Mouse (Mus musculus) lung, postnatal 0 days (tissue): ENCODE data around the gene Olfr554. TPM values are rescaled to one million over a fixed set of nuclear protein-coding genes. Genes with fewer than 3 reads are reported as not detected.
"Not testable (repeated sequence)": the region's sequence is repeated elsewhere in the genome, so short reads cannot be mapped to it uniquely, and the experiment has no call there.

Source experiments
- ATAC-seq: fragments of 200-750 bp; cut with Nextera tagmentation; 2 replicates; pipeline ENCODE4 v1.8.0; 2017; ENCODE audit warnings: moderate library complexity
- DNase-seq: peaks from one replicate; pipeline ENCODE4 v3.0.0-alpha.2; 2016; ENCODE audit warnings: low spot score
- H3K27ac ChIP-seq: fragments of 300-500 bp; sonication (generic); 2 replicates; pipeline ENCODE4 v1.5.1; 2014; ENCODE audit warnings: antibody characterized with exemption, mild to moderate bottlenecking, low read length, mixed read lengths
- H3K27me3 ChIP-seq: fragments of 300-500 bp; sonication (generic); replicated peaks from 2 replicates; pipeline ENCODE4 v1.6.1; 2014; ENCODE audit warnings: low read length, mixed read lengths; ENCODE audit not compliant: insufficient read depth
- H3K36me3 ChIP-seq: fragments of 300-500 bp; sonication (generic); 2 replicates; pipeline ENCODE4 v1.6.1; 2014; ENCODE audit warnings: low read length, mixed read lengths; ENCODE audit not compliant: insufficient read depth
- H3K4me1 ChIP-seq: fragments of 300-500 bp; sonication (generic); 2 replicates; pipeline ENCODE4 v1.6.1; 2014; ENCODE audit warnings: antibody characterized with exemption, low read depth, low read length, mixed read lengths; ENCODE audit not compliant: insufficient read depth
- H3K4me2 ChIP-seq: fragments of 300-500 bp; sonication (generic); replicated peaks from 2 replicates; pipeline ENCODE4 v1.6.1; 2014; ENCODE audit warnings: low read depth, mild to moderate bottlenecking, low read length, moderate library complexity, mixed read lengths
- H3K4me3 ChIP-seq: fragments of 300-500 bp; sonication (generic); 2 replicates; pipeline ENCODE4 v1.5.1; 2014; ENCODE audit warnings: low read depth, low read length
- H3K9ac ChIP-seq: fragments of 300-500 bp; sonication (generic); replicated peaks from 2 replicates; pipeline ENCODE4 v1.6.1; 2014; ENCODE audit warnings: low read depth, mild to moderate bottlenecking
- H3K9me3 ChIP-seq: fragments of 300-500 bp; sonication (generic); 2 replicates; pipeline ENCODE4 v1.6.1; 2016; ENCODE audit warnings: low read length, mixed read lengths
- CTCF ChIP-seq: IDR thresholded peaks from 2 replicates; pipeline ENCODE4 v1.5.1; 2016; ENCODE audit warnings: antibody characterized with exemption, mild to moderate bottlenecking
- EP300 ChIP-seq: IDR thresholded peaks from 2 replicates; pipeline ENCODE4 v1.6.1; 2016; ENCODE audit warnings: antibody characterized with exemption, mild to moderate bottlenecking, control low read depth
- WGBS: fragments of 180-500 bp; shearing (Covaris S2); extraction: QIAGEN DNeasy Blood & Tissue Kit; methylation state at CpG from one replicate; pipeline ENCODE4 v1.1.7; 2014; 5-methylcytosine and 5-hydroxymethylcytosine counted together
- polyA plus RNA-seq: library from polyadenylated mRNA; unstranded; fragments of >200 nt; fragmentation: Nextera tagmentation; extraction: Ambion mirVana; gene quantifications from 2 replicates; pipeline ENCODE4 v1.2.1, GENCODE M21; 2015

Olfr554 gene
- polyA plus RNA-seq = not detected in 2 replicates

- Histone ChIP-seq H3K9me3 (no peaks in the 10 kb centered on the region), H3K36me3 (no peaks in the 10 kb centered on the region), H3K9ac (no peak within 1 kb of the TSS), H3K27me3 (no peaks in the 10 kb centered on the region), H3K4me2 (no peak within 1 kb of the TSS), H3K27ac (no peak within 1 kb of the TSS), H3K4me3 (no peak within 1 kb of the TSS), H3K4me1 (no peaks in the 10 kb centered on the region)
- 50% methylated on average over 1 of the region's 1 CpGs for WGBS
- ATAC-seq (no peak), DNase-seq (no peak)
- TF ChIP-seq CTCF = no peak
- no peak for TF ChIP-seq EP300
Observed at GRCm38 (mm10) chr7:102638132-102638531, at the start of gene Olfr554. Gene Olfr554, plus strand, starts transcription at chr7:102638432.

- Histone ChIP-seq H3K4me3 (no peak within 1 kb of the TSS), H3K36me3 (no peaks in the 10 kb centered on the region), H3K27ac (no peak within 1 kb of the TSS), H3K4me1 (no peaks in the 10 kb centered on the region), H3K9me3 (no peaks in the 10 kb centered on the region), H3K9ac (no peak within 1 kb of the TSS), H3K27me3 (no peaks in the 10 kb centered on the region), H3K4me2 (no peak within 1 kb of the TSS)
- no peak for ATAC-seq
- WGBS = 89% methylated on average over 3 of the region's 3 CpGs
- no peak for TF ChIP-seq EP300
- no peak for TF ChIP-seq CTCF
- DNase-seq = no peak
Observed at GRCm38 (mm10) chr7:102591786-102592185, 46.4 kb upstream of the Olfr554 start, which contains the start of gene Olfr551. Gene Olfr551, minus strand, starts transcription at chr7:102591886.

- Histone ChIP-seq H3K9me3 (no peaks in the 10 kb centered on the region), H3K9ac (no peak within 1 kb of the TSS), H3K4me2 (no peak within 1 kb of the TSS), H3K27me3 (no peaks in the 10 kb centered on the region), H3K27ac (no peak within 1 kb of the TSS), H3K36me3 (no peaks in the 10 kb centered on the region), H3K4me3 (no peak within 1 kb of the TSS), H3K4me1 (no peaks in the 10 kb centered on the region)
- no peak for TF ChIP-seq EP300
- ATAC-seq (no peak), DNase-seq (no peak)
- 53% methylated on average over 1 of the region's 1 CpGs for WGBS
Observed at GRCm38 (mm10) chr7:102597378-102598031, 40.7 kb upstream of the Olfr554 start, which contains the start of gene Olfr552. Gene Olfr552, plus strand, starts transcription at chr7:102597770.

- no peaks in the 10 kb centered on the region for H3K9me3 ChIP-seq
- no peak within 1 kb of the TSS for H3K4me2 ChIP-seq
- no peak within 1 kb of the TSS for H3K27ac ChIP-seq
- DNase-seq = no peak
- no peak for ATAC-seq
- no peak within 1 kb of the TSS for H3K4me3 ChIP-seq
- H3K9ac ChIP-seq = no peak within 1 kb of the TSS
- H3K36me3 ChIP-seq = no peaks in the 10 kb centered on the region
- no peaks in the 10 kb centered on the region for H3K4me1 ChIP-seq
- no peaks in the 10 kb centered on the region for H3K27me3 ChIP-seq
- TF ChIP-seq CTCF = no peak
- no peak for TF ChIP-seq EP300
Observed at GRCm38 (mm10) chr7:102618118-102618517, 20.1 kb upstream of the Olfr554 start, which contains the start of gene Olfr553. Gene Olfr553, minus strand, starts transcription at chr7:102618218.

- no peaks in the 10 kb centered on the region for H3K27me3 ChIP-seq
- no peak overlapping the region for H3K9ac ChIP-seq
- no peak overlapping the region for H3K4me3 ChIP-seq
- no peak overlapping the region for H3K4me2 ChIP-seq
- WGBS = 21% methylated on average over 5 of the region's 5 CpGs
- ATAC-seq (peak; percentile 48; the same call in 1 of the 2 replicates), DNase-seq (peak; percentile 49)
- no peaks in the 10 kb centered on the region for H3K36me3 ChIP-seq
- TF ChIP-seq EP300 (no peak), CTCF (no peak)
- H3K27ac ChIP-seq = no peak overlapping the region
- no peaks in the 10 kb centered on the region for H3K9me3 ChIP-seq
- no peaks in the 10 kb centered on the region for H3K4me1 ChIP-seq
Observed at GRCm38 (mm10) chr7:102619608-102620007, 18.6 kb upstream of the Olfr554 start.

GRCm38 (mm10) chr7:102620368-102620767 is 17.9 kb upstream of the Olfr554 start:
- H3K36me3 ChIP-seq, DNase-seq, H3K4me2 ChIP-seq, H3K27ac ChIP-seq, ATAC-seq, H3K4me3 ChIP-seq, H3K9me3 ChIP-seq, H3K9ac ChIP-seq, H3K4me1 ChIP-seq, H3K27me3 ChIP-seq: not testable (repeated sequence)
- 81% methylated on average over 16 of the region's 19 CpGs for WGBS
